Mouse (Mus musculus): ENCODE data around the gene Sec61a2. TPM values are rescaled to one million over a fixed set of nuclear protein-coding genes. Genes with fewer than 3 reads are reported as not detected.
A peak's percentile ranks its signal among the peaks of the same experiment; 100 is the strongest.

Gene Sec61a2
- total RNA-seq, 2 experiments from 2014 or later, result 28.8 to 30.5 TPM

DNA sequence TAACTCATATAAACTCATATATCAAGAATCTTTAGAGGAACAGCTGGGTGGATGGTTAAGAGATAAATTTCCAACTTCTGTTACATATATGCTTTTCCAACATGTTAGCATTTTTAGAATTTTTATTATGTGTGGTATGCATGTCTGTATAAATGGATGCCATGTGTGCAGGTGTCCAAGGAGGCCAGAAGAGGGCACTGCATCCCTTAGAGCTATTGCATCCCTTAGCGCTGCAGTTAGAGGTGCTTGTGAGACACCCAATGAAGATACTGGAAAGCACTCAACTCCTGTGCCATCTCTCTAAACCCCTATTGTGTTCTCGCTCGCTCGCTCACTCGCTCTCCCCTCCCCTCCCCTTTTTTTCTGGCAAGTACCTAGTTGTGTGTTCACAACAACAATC, 4.9 kb upstream of the Sec61a2 start:
- intact Hi-C loops (cut with DNase I; ENCODE audit: low total_unique reads), result no loop called here
- DNase-seq, result no peak

DNA sequence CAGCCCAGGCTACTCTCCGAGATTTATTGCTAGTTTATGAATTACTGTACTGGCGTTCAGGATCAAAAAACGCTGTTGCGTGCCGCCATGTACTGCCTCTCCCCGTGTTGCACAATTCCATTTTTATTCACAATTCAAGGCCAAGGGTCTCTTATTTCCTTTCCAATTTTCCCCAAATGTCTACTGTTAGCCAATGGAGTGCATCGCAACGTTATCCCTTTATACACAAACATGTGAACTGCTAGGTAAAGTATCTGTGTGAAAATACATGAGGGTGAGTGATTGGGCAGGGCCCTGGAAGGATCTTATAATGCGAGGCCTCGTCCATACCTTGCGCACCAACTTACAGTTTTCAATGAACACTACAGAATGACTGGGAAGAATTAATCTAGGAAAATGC, 936 bp downstream of the Sec61a2 start:
- intact Hi-C loops (cut with DNase I; ENCODE audit: low total_unique reads), result no loop called here
- no peak for DNase-seq

DNA sequence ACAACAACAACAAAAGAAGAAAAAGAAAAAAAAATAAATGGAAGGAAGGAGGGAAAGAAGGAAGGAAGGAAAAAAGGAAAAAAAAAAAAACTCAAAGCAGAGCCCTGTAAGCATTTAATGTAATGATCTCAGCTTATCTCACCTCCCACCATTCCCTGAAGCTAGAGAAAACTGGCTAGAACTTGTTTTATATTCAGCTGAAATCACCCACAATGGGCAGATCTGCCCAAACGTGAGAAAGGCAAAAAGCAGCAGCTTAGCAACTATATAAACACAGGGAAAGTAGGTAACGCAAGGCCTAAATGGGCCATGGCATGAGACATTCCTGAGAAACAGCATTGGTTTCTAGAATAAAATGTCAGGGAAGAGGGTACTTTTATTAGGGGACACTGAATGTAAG, 5.8 kb downstream of the Sec61a2 start:
- intact Hi-C loops (cut with DNase I; ENCODE audit: low total_unique reads), result no loop called here
- no peak for DNase-seq

DNA sequence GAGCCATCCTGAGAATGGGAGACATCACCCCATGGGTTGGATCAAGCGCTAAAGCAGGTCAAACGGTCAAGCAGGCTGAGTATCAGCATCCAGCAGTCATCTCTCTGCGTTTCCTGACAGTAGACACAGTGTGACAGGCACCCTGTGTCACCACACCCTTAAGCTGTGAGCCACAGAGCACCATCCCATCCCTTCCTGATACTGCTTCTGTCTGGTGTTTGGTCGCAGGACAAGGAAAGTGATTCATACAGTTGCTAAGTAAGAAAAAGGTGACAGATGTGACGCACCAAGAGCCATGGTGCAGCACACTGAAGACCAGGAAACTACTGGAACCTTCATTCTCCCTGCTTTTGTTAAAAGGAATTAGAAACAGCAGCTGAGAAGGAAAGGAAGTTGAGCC, 6.4 kb downstream of the Sec61a2 start:
- DNase-seq, result no peak
- intact Hi-C loops (cut with DNase I; ENCODE audit: low total_unique reads), result no loop called here

DNA sequence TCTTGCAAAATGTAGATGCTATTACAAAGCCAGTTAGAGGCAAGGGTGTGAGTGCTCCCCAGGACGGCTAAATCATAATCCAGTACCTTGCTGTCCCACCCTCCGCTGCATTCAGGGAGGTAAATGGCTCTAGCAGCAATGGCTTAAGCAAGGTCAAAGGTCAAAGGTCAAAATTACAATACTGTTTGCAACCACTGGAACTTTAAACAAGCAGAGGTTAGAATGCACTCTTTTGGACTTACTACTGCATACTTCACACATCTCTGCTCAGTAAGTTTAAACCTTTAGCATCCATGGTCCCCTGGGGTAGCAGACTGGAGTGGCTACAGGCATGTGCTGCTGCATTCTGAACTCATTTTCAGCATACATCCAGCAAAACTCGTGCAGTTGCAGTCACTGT, 17.8 kb downstream of the Sec61a2 start:
- no peak for DNase-seq
- intact Hi-C loops (cut with DNase I; ENCODE audit: low total_unique reads), result no loop called here

DNA sequence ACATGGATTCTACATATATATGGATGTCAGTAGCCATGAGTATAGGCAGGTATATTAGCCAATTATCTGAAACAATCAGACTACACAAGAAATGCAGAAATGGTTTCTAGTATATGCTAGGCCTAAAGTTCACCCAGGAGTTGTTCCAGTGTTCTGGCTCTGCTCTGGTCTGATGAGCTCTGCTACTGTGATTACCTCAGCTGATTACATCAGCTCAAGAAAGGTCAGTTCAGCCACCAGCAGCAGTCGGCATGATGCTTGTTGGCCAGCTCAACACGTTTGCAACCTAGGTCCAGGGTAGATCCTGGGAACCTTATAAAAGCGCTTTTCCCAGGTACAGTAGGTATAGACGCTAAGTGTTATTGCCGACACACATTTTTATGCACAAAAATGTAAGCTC, 25.5 kb downstream of the Sec61a2 start:
- DNase-seq, result no peak
- intact Hi-C loops (cut with DNase I; ENCODE audit: low total_unique reads), result no loop called here

DNA sequence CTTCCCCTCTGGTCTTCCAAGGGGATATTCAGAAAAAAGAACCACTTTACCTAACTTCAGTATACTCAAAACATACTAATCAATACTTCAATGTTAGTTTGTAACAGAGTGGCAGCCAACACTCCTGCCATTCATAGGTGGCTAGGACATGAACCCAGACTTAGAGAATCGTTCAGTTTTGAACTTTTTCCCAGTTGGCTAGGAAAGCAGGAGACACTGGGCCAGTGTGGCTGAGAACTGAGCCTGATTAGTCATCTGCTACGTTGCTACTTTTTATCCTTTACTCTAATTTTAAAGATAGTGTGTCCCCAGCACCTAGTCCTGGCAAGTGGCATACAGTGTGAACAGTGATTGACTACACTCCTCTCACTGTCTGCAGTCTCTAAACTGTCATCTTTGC, 27.6 kb downstream of the Sec61a2 start:
- intact Hi-C loops (cut with DNase I; ENCODE audit: low total_unique reads), result no loop called here
- no peak for DNase-seq

DNA sequence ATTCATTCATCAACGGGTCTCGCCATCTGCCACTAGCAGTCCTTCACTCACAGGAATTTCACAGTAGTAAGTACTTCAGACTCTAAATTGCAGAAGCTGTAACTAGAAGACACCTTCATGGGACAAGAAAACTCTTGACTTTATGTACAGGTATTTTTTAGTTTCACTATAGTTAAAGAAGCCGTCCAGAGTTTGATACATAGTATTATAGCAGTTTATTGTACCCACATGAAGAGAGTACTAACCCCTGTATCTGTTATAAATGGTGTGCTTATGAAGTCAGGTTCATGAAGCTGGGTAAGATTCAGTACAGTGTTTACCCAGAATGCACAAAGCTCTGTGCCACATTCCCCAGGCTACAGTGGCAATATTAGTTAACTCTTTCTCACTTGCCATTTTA, 32.4 kb downstream of the Sec61a2 start, which contains the start of gene Gm13199:
Gm13199 (minus strand) TSS at position 101 of the 400 bp plus-strand sequence.
- no peak for DNase-seq
- intact Hi-C loops (cut with DNase I; ENCODE audit: low total_unique reads), result no loop called here

DNA sequence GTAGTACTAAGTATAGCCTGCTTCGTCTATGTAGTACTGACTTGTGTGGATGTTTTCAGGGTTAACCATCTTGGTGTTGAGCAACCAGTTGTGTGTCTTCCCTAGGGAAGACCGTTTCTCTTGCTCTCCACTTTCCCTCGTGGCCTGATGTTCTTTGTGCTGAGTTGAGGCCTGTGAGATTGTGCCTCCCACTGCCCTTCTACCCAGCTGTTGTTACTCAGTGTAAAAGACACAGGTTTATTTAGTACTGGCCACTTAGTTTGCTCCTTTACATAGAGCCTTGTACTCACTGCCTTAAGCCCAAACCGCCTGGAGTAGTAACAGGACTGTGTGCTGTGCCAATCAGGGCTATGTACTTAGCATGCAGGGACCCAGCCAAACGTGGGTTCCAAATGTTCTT, 43.4 kb downstream of the Sec61a2 start:
- DNase-seq, result no peak
- intact Hi-C loops (cut with DNase I; ENCODE audit: low total_unique reads), result no loop called here

DNA sequence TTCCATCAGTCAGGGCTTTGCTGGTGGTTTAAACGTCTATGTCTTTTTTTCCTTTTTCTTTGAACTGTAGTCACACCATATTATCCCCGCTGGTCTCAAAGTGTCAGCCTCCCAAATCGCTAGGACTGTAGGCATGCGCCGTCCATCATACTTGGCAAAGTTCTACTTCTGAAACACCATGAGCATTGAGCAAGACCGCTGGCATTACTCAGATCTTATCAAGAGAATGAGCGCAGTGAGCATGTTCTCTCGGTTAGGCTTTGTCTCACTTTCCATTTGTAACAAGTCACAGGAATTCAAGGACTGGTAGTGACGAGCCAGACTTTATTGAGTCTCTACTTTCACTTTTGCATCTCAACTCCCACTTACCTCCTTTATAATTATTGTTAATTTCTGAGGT, 44.1 kb downstream of the Sec61a2 start:
- intact Hi-C loops (cut with DNase I; ENCODE audit: low total_unique reads), result no loop called here
- no peak for DNase-seq

DNA sequence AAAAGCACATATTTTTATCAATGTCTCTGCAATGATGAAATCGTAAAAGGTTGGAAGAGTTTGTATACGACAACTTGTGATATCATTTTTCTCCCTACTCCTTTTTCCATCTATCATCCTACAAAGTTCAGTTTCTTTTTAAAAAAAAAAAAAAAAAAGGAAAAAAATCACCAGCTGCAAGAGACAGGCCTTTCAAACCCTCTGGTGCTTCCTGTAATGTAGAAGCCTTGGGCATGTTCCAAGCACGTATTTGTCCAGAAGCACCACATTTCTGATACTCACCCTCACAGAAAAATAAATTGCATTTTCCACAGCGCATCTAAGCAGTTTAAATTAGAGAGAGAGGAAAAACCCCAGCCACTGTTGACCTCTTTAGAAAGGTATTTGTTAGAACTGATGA, 49.4 kb downstream of the Sec61a2 start:
- no peak for DNase-seq
- intact Hi-C loops (cut with DNase I; ENCODE audit: low total_unique reads), result no loop called here

DNA sequence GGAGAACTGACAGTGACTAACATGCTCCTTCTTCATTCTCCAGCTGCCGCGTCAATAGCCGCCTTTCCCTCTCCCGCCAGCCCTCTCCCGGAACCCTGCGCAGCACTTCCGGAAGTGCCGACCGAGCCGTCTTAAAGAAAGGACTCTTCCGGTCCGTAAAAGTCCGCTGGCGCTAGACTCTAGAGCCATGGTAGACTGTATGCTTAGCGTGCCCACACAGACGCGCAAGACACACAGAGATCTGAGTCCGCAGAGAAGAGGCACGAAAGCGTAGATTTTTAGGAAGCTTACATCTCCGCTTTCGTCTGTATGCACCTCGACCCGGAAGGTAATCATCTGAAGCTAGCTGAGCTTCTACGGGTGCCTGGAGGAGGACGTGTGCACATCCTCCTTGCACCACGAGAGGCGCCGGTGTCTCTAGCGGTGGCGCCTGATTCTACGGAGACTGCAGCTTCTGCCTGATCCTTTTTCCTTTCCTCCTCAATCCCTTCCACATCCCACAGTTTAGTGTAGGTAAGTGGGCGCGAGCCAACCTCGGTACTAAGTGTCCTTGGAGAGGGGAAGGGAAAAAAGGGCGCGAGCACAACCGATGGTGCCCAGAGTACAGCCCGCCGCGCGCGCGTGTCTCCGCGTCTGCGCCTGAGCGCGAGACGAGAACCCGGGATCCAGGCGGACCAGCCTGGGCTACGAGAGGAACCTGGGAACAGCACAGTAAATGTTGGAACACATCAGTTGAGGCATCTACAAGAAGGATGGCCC, 50.2 kb downstream of the Sec61a2 start, which contains the start of the genes Nudt5 and Cdc123:
Nudt5 (plus strand) TSS at position 147 of the 759 bp plus-strand sequence.
Cdc123 (minus strand) TSS at position 292 of the 759 bp plus-strand sequence.
- peak; percentile 86 for DNase-seq
- intact Hi-C loops (cut with DNase I; ENCODE audit: low total_unique reads), result no loop called here

DNA sequence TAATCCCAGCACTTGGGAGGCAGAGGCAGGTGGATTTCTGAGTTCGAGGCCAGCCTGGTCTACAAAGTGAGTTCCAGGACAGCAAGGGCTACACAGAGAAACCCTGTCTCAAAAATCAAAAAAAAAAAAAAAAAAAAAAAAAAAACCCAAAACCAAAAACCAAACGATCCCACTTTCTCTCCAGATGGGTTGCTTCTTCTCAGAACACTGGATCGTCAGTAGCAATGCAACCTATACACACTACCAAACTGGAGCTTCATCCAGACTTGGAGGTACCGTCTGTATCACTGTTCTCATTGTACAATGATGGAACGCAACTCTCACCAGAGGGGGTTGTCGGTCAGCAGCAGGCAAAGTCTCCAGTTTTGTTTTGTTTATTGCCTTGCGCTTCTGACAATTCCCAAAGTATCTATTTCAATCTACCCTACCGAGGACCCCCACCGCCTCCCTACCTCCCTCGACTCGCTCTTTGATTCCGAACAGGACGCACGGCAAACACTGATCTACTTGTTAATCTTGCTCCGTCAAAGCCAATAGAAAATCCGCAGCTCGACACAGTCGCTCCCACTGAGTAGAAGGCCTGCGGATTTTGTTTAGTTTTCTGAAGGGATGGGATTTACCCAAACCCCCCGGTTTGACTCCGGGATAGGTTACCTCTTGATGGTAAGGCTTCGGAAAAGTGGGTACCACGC, 50.9 kb downstream of the Sec61a2 start:
- intact Hi-C loops (cut with DNase I; ENCODE audit: low total_unique reads), result no loop called here
- peak; percentile 8 for DNase-seq

DNA sequence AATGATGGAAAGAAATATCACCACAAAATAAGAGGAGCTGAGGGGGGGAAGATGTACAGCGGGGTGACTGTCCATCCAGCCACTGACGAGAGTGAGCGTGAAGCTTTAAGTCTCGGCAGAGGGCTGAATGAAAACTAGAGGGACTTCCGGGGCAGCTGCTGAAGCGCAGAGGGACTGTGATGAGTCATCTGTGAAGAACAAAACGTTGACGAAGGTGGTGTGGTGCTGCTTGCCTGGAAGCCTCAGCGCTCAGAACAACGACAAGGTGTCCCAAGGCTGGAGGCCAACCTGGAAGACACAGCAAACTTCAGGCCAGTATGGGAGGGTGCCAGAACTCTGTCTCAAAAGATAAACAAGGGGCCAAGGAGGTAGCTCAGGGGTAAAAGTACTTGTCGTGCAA, 54.4 kb downstream of the Sec61a2 start:
- intact Hi-C loops (cut with DNase I; ENCODE audit: low total_unique reads), result no loop called here
- no peak for DNase-seq

DNA sequence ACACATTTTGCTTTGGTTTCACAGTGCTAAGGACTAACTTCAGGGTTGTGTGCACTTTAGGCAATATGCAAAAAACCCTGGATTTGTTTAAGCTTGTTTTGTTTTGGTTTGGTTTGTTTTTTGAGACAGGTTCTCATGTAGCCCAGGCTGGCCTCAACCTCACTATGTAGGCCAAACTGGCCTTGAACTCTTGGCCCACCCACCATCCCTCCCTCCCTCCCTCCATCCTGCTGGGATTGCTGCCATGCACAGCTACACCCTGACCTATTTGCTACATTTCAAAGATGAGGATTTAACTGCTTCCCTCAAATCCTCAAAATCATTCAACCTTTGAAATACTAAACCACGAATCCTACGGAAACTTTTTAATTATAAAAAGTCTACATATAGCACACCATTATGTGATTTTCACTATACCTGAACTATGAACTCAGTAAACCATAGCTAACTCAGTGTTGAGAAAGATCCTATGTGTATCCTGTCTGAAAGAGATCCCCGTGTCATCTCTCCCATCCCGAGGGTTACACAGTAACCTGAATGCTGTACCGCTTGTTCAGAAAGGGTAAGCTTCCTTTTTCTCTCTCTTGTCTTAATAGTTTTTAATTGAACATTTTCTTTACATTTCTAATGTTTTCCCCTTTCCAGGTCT, 69.8 kb downstream of the Sec61a2 start:
- no peak for DNase-seq
- intact Hi-C loops (cut with DNase I; ENCODE audit: low total_unique reads), result no loop called here

DNA sequence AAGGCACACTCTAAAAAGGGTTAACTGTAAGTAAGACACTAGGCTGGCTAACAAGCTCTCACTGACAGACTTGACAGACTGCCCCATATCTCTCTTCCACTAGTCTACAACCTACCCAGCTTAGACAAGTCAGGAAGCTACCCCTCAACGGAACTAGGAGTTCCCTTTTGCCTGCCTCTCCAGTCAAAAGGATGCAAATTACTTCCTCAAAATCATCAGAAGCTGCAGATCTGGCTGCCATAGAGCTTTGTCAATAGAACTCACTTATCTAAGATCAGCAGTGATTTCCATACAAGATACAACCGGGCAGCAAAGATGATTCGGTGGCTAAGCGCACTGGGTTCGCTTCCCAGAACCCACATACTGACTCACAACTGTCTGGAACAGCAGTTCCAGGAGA, 70.5 kb downstream of the Sec61a2 start:
- DNase-seq, result no peak
- intact Hi-C loops (cut with DNase I; ENCODE audit: low total_unique reads), result no loop called here

DNA sequence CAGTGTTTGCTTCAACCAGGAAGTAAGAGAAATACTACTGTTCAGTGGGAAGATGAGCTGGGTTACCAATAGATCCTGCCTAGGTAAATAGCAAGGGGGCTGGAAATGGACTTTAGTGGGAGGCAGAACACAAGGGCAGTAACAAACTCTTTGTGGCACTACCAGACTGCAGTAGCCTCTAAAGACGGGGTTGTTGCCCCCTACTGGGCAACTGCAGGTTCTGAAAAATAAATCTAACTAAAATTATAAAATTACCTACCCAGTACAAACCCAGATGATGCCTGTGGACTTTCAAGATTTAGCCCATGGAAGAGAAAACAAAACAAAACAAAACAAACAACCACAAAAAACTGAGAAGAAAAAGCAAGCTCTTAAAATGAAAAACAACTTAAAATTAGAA, 71.0 kb downstream of the Sec61a2 start:
- DNase-seq, result no peak
- intact Hi-C loops (cut with DNase I; ENCODE audit: low total_unique reads), result no loop called here

DNA sequence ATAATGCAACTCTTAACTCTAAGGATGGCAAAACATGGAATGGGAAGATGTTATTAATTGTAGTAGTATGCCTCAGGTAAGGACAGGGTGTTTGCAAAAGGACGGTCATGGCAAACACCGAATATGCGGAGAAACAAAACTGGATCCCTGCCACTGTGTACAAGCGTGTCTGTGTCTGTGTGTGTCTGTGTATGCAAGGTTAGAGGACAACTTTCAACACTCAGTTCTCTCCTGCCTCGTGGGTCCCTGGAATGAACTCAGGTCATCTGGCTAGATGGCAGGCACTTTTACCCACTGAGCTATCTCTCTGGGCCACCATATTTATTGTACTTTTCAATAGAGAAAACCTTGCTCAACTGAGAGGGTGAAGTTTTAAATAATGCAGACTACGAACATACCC, 72.8 kb downstream of the Sec61a2 start:
- intact Hi-C loops (cut with DNase I; ENCODE audit: low total_unique reads), result no loop called here
- no peak for DNase-seq

DNA sequence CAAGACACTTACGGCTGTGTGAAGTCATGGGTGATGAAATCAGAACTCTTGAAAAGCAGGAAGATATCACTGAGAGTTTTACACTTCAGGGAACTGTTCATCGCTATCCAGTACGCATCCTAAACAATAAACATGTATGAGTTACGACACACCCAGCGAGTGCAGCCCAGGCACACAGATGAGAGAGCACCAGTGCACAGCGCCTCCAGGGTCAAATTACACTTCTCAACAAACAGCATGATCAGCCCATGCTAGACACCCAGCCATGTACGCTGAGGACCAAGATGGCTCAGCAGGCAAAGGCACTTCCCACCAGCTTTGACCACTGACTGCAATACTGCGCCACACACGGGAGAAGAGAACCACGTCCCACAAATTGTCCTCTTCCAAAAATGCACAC, 74.0 kb downstream of the Sec61a2 start:
- intact Hi-C loops (cut with DNase I; ENCODE audit: low total_unique reads), result no loop called here
- DNase-seq, result no peak
